Mouse (Mus musculus): ENCODE measurements around the gene Aldh1a3. TPM values are rescaled to one million over a fixed set of nuclear protein-coding genes. Genes with fewer than 3 reads are reported as not detected.

Aldh1a3 gene
- total and polyA plus RNA-seq, 3 experiments: 0.35 to 4.6 (median 1.0) TPM

DNA sequence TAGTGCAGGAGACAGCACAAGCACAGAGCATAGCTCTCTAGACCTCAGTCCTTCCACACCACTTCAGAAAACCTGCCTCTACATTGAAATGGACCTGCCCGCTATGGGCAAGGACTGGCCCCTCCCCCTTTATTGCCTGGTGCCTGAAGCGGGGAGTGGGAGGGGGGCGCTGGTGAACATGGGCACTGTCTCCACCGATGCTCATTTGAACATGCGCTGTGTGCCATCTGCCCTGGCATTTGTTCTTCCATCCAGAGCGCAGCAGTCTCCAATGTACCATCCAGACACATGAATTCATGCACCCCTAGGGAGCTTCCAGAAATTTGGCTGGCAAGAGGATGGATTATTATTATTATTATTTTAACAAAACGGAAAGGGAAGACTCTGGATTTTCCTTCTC is 14.2 kb downstream of the Aldh1a3 start:
- H3K9me3 ChIP-seq (replicated peaks; ENCODE audit: low read length): no peaks in the 10 kb centered on the region

GRCm38 (mm10) chr7:66409433-66409832 is 17.9 kb downstream of the Aldh1a3 start:
- no peaks in the 10 kb centered on the region for H3K9me3 ChIP-seq (replicated peaks; ENCODE audit: low read length)
- in situ Hi-C loops (cut with MboI; ENCODE audit: low pct_ligation_motif_present, low pct_unique_long_range_greater_than_20kb, low sequenced_read_pairs) (loop anchor here (10.0 kb wide), 1 partner anchor 245 kb away; no protein-coding TSS in a partner anchor), dilution Hi-C loops (cut with MboI; ENCODE audit: extremely low pct_ligation_motif_present, extremely low pct_unique_long_range_greater_than_20kb, low sequenced_read_pairs) (no loop called here)
- H3K27ac ChIP-seq (ENCODE audit: insufficient read depth, low read depth): no peak overlapping the region
- H3K36me3 ChIP-seq (replicated peaks in 1 of 2; ENCODE audit: control insufficient read depth in 1 of 2, insufficient read depth in 1 of 2, low read length in 1 of 2): no peaks in the 10 kb centered on the region
- no peak overlapping the region for H3K4me2 ChIP-seq (ENCODE audit: insufficient read depth, low read depth, poor library complexity, severe bottlenecking)
- no peak overlapping the region for H3K9ac ChIP-seq (ENCODE audit: insufficient read depth, low read depth)
- TF ChIP-seq IRF4 (IDR thresholded peaks at IDR 0.05; ENCODE audit: low read depth, low read length) (no peak), RCOR1 (conservative IDR thresholded peaks at IDR 0.05; ENCODE audit: low read depth, low read length) (no peak), NELFE (IDR thresholded peaks at IDR 0.05; ENCODE audit: low read depth, low read length) (no peak), EP300 (IDR thresholded peaks at IDR 0.05; ENCODE audit: low read length) (no peak), ELF1 (IDR thresholded peaks at IDR 0.05; ENCODE audit: low read depth, low read length) (no peak), CTCF (conservative IDR thresholded peaks at IDR 0.05 in 1 of 2, IDR thresholded peaks at IDR 0.05 in 1 of 2; ENCODE audit: low read depth in 2 of 2, low read length in 2 of 2) (peak in 1 of 2 experiments; percentile 64; a peak in 2 of 4 replicates), POLR2A (IDR thresholded peaks at IDR 0.05; ENCODE audit: low read depth, low read length) (no peak), RAD21 (IDR thresholded peaks at IDR 0.05; ENCODE audit: low read depth, low read length) (peak; percentile 52), GABPA (IDR thresholded peaks at IDR 0.05; ENCODE audit: insufficient replicate concordance, low read depth, low read length) (no peak), BHLHE40 (IDR thresholded peaks at IDR 0.05; ENCODE audit: low read depth, low read length) (no peak), ZNF384 (IDR thresholded peaks at IDR 0.05; ENCODE audit: low read depth, low read length) (no peak), JUND (conservative IDR thresholded peaks at IDR 0.05; ENCODE audit: low read depth, low read length) (no peak), ETS1 (conservative IDR thresholded peaks at IDR 0.05; ENCODE audit: low read depth, low read length) (no peak), E2F4 (IDR thresholded peaks at IDR 0.05; ENCODE audit: insufficient replicate concordance, low read depth, low read length) (no peak), MEF2A (IDR thresholded peaks at IDR 0.05; ENCODE audit: borderline replicate concordance, low read depth, low read length) (no peak), SMC3 (IDR thresholded peaks at IDR 0.05; ENCODE audit: low read depth, low read length) (peak; percentile 55)
- H3K27me3 ChIP-seq (replicated peaks): peaks cover 71% of the 10 kb centered on the region
- DNase-seq (ENCODE audit: extremely low read depth): no peak
- no peaks in the 10 kb centered on the region for H3K4me1 ChIP-seq (ENCODE audit: control insufficient read depth in 1 of 2, insufficient read depth in 2 of 2)
- H3K4me3 ChIP-seq (replicated peaks in 1 of 3; ENCODE audit: low read depth in 2 of 3, low read length in 2 of 3, poor library complexity in 1 of 3): no peak overlapping the region
- H3K79me2 ChIP-seq (replicated peaks; ENCODE audit: control insufficient read depth, extremely low read depth, insufficient read depth, poor library complexity, severe bottlenecking): no peaks in the 10 kb centered on the region

More for the DNA sequence above, 14.2 kb downstream of the Aldh1a3 start:
- dilution Hi-C loops (cut with MboI; ENCODE audit: extremely low pct_ligation_motif_present, extremely low pct_unique_long_range_greater_than_20kb, low sequenced_read_pairs) (no loop called here), in situ Hi-C loops (cut with MboI; ENCODE audit: low pct_ligation_motif_present, low pct_unique_long_range_greater_than_20kb, low sequenced_read_pairs) (no loop called here)
- Histone ChIP-seq H3K79me2 (replicated peaks; ENCODE audit: control insufficient read depth, extremely low read depth, insufficient read depth, poor library complexity, severe bottlenecking) (no peaks in the 10 kb centered on the region), H3K27ac (ENCODE audit: insufficient read depth, low read depth) (no peak overlapping the region), H3K27me3 (replicated peaks) (peaks cover 76% of the 10 kb centered on the region), H3K36me3 (replicated peaks in 1 of 2; ENCODE audit: control insufficient read depth in 1 of 2, insufficient read depth in 1 of 2, low read length in 1 of 2) (no peaks in the 10 kb centered on the region), H3K4me2 (ENCODE audit: insufficient read depth, low read depth, poor library complexity, severe bottlenecking) (no peak overlapping the region), H3K4me3 (replicated peaks in 1 of 3; ENCODE audit: low read depth in 2 of 3, low read length in 2 of 3, poor library complexity in 1 of 3) (no peak overlapping the region), H3K9ac (ENCODE audit: insufficient read depth, low read depth) (no peak overlapping the region), H3K4me1 (ENCODE audit: control insufficient read depth in 1 of 2, insufficient read depth in 2 of 2) (no peaks in the 10 kb centered on the region)
- no peak for DNase-seq (ENCODE audit: extremely low read depth)
- no peak for TF ChIP-seq MAX (IDR thresholded peaks at IDR 0.05; ENCODE audit: low read length)
- TF ChIP-seq UBTF (IDR thresholded peaks at IDR 0.05; ENCODE audit: low read depth, low read length): no peak
- no peak for TF ChIP-seq JUN (IDR thresholded peaks at IDR 0.05; ENCODE audit: insufficient read depth, low read depth, low read length)
- no peak for TF ChIP-seq MEF2A (IDR thresholded peaks at IDR 0.05; ENCODE audit: borderline replicate concordance, low read depth, low read length)
